Comparison of ENCODE assay signal across 8 mouse cellular contexts in genomic region chr1:46849758-46850157, GRCm38 (mm10). TPM values are rescaled to one million over a fixed set of nuclear protein-coding genes. Genes with fewer than 3 reads are reported as not detected.
DNase-seq lines count a peak whose midpoint lies in the region; ATAC-seq and TF ChIP-seq lines count a peak whose summit lies in the region.

No protein-coding gene starts in this region.

- DNase-seq in forebrain, postnatal 0 days: peak; percentile 89
- no peak for DNase-seq in forebrain, embryonic 11.5 days (ENCODE audit: low spot score)
- DNase-seq in WW6 (ENCODE audit: low read depth, low spot score): peak; percentile 48
- DNase-seq in cerebellum, postnatal 25 days: peak; percentile 52 to 73
- DNase-seq in heart, postnatal 14 days: peak; percentile 55 to 75
- DNase-seq in layer of hippocampus, adult 9-10 months (ENCODE audit: low spot score): peak; percentile 93
- peak; percentile 19 for DNase-seq in right cerebral cortex, postnatal 4 days

- H3K9me3 ChIP-seq in forebrain, postnatal 0 days (ENCODE audit: low read length): no peaks in the 10 kb centered on the region
- H3K9me3 ChIP-seq in forebrain, embryonic 11.5 days (ENCODE audit: control insufficient read depth, low read length): no peaks in the 10 kb centered on the region

- TF ChIP-seq CTCF in forebrain, postnatal 0 days (IDR thresholded peaks at IDR 0.05; ENCODE audit: low read depth): peak; percentile 83

- no peak for ATAC-seq in forebrain, postnatal 0 days
- ATAC-seq in forebrain, embryonic 11.5 days (replicated peaks; ENCODE audit: low FRiP score): no peak
- peak; percentile 31 for ATAC-seq in megakaryocyte-erythroid progenitor cell, adult 5-6 weeks (replicated peaks; ENCODE audit: low FRiP score, low TSS enrichment, poor library complexity, severe bottlenecking)

- peaks cover 14% of the 10 kb centered on the region; the same call in 1 of the 2 replicates for H3K4me1 ChIP-seq in forebrain, postnatal 0 days (ENCODE audit: insufficient read depth)
- H3K4me1 ChIP-seq in forebrain, embryonic 11.5 days (replicated peaks; ENCODE audit: control insufficient read depth, insufficient read depth, low read length): peaks cover 5% of the 10 kb centered on the region; the same call in 1 of the 2 replicates

- H3K9ac ChIP-seq in forebrain, postnatal 0 days: no peak overlapping the region
- H3K9ac ChIP-seq in forebrain, embryonic 11.5 days (ENCODE audit: low read length): no peak overlapping the region

- H3K4me2 ChIP-seq in forebrain, postnatal 0 days (ENCODE audit: low read depth): no peak overlapping the region
- no peak overlapping the region for H3K4me2 ChIP-seq in forebrain, embryonic 11.5 days (ENCODE audit: low read depth, low read length, severe bottlenecking)

- H3K36me3 ChIP-seq in forebrain, postnatal 0 days (ENCODE audit: insufficient read depth): no peaks in the 10 kb centered on the region
- H3K36me3 ChIP-seq in forebrain, embryonic 11.5 days (ENCODE audit: control insufficient read depth, insufficient read depth, low read length): no peaks in the 10 kb centered on the region

- H3K27me3 ChIP-seq in forebrain, postnatal 0 days (ENCODE audit: insufficient read depth, low read length): no peaks in the 10 kb centered on the region
- no peaks in the 10 kb centered on the region for H3K27me3 ChIP-seq in forebrain, embryonic 11.5 days (ENCODE audit: control insufficient read depth, insufficient read depth, low read length)

- intact Hi-C loops in heart, postnatal 14 days (cut with DNase I): loop anchor here (5.0 kb wide), 3 partner anchors 58 to 123 kb away; no protein-coding TSS in a partner anchor

- H3K27ac ChIP-seq in forebrain, postnatal 0 days (ENCODE audit: low read depth, low read length): no peak overlapping the region
- no peak overlapping the region for H3K27ac ChIP-seq in forebrain, embryonic 11.5 days (ENCODE audit: low read depth, low read length)

- 45% methylated on average over 1 of the region's 1 CpGs for whole genome bisulfite sequencing in forebrain, postnatal 0 days
- 71% methylated on average over 1 of the region's 1 CpGs for WGBS in forebrain, embryonic 11.5 days

- H3K4me3 ChIP-seq in forebrain, postnatal 0 days (ENCODE audit: low read depth, low read length): no peak overlapping the region
- H3K4me3 ChIP-seq in forebrain, embryonic 11.5 days (ENCODE audit: low read depth, low read length): no peak overlapping the region

RNA-seq across cellular contexts. Expression of gene Slc39a10, which starts 42.9 kb away (rescaled TPM):
- 70.0 and 79.9 TPM in 2 replicates for total RNA-seq in forebrain, postnatal 0 days (2014; rRNA removed)
- polyA plus RNA-seq in forebrain, postnatal 0 days (2015; fragmentation: Nextera tagmentation; extraction: Ambion mirVana): 36.3 and 48.3 TPM in 2 replicates
- 76.5 and 78.4 TPM in 2 replicates for polyA plus RNA-seq in forebrain, embryonic 11.5 days (2014; fragmentation: Nextera tagmentation; extraction: Ambion mirVana)
- 10 to 100 TPM; 14.0 to 15.1 TPM for total RNA-seq in heart, postnatal 14 days (2021)
- total RNA-seq in megakaryocyte-erythroid progenitor cell, adult 5-6 weeks (2014; fragmentation: Nextera tagmentation): 13.2 and 15.7 TPM in 2 replicates
- 18.7 and 21.4 TPM in 2 replicates for total RNA-seq in megakaryocyte-erythroid progenitor cell, adult 5-6 weeks (2017)
